Mouse (Mus musculus) heart, postnatal 0 days (tissue): ENCODE results near the gene Ctdnep1.

ENCODE experiments used
- CTCF ChIP-seq: IDR thresholded peaks from 2 replicates; pipeline ENCODE4 v1.5.1; 2016; ENCODE audit warnings: antibody characterized with exemption, control low read depth, low read depth
- EP300 ChIP-seq: IDR thresholded peaks from 2 replicates; pipeline ENCODE4 v1.6.1; 2016; ENCODE audit warnings: antibody characterized with exemption, low read depth

- TF ChIP-seq CTCF (no peak), EP300 (no peak)
Observed at GRCm38 (mm10) chr11:69981141-69981762, at the start of gene Ctdnep1.
